Mouse (Mus musculus) telencephalon, adult 2 months (tissue): ENCODE results near the gene Sh3kbp1.

Experiments used
- DNase-seq: peaks from one replicate; pipeline ENCODE4 v3.0.0-alpha.2; 2011; ENCODE audit warnings: low read depth, low spot score

The Sh3kbp1 gene

DNA sequence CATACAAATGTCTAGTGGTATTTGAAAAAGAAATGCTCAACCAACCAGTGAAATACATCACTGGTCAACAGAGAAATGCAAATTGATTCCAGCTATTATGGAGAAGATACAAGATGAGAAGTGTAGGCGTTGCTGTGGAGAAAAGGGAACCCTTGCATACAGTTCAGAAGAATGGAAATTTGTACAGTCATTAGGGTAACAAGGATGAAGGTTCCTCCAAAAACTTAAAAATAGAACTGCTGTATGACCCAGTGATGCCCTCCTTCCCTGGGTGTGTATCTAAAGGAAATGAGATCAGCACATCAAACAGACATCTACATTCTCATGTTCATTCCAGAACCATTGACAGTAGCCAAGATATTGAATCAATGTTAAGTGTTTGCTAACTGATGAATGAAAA, 110.3 kb downstream of the Sh3kbp1 start:
- DNase-seq, result no peak

DNA sequence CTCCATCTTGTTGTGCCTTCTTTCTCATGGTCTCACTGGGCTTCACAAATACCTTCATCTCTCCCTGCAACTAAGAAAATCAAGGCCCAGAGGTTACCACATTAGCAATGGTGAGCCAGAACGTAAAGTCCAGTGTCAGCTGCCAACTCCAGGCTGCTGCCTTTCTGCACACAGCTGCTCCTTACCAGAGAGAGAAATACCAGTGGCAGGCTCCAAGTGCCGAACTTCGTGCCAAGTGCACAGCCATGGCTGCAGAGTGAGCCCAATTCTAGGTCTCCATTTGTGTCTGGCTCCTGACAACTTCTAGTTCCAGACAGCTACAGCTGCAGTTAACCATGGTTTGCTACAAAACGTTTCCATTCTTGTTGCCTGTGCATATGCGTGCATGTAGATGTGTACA, 117.0 kb downstream of the Sh3kbp1 start:
- no peak for DNase-seq

DNA sequence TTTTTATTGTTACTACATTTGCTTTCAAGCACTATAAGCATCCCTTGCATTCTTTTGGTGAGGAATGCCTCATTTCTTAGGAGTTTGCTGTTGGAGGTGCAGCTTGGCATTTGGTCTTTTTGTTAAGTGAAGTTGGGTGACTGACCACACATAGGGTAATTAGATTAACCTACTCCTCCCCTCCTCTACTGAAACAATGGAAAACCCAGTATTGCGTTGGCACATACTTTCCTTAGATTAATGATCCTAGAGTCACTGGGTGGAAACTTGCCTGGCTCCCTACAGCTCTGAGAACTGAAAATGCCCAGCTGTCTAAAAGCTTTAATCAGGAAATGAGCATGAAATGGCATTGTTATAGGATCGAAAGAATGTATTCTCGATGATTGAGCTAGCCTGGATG, 117.5 kb downstream of the Sh3kbp1 start:
- DNase-seq, result no peak

DNA sequence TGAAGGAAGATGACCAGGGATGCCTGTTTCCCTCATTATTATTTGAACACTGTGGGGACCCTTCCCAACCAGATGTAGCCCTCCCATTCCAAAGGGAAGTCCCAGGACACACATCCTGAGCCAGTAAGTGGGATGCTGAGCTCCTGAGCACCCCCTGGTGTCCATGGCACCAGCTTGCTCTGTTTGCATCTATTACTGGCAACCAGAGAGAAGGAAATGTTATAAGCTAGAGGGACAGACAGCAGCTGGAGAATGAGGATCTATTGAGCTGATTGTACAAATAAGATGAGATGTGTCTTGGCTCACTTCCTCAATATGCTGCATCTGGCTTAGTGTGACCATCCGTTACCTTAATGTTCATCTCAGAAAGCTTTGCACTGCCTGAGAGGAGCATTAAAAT, 124.8 kb downstream of the Sh3kbp1 start:
- DNase-seq, result no peak

DNA sequence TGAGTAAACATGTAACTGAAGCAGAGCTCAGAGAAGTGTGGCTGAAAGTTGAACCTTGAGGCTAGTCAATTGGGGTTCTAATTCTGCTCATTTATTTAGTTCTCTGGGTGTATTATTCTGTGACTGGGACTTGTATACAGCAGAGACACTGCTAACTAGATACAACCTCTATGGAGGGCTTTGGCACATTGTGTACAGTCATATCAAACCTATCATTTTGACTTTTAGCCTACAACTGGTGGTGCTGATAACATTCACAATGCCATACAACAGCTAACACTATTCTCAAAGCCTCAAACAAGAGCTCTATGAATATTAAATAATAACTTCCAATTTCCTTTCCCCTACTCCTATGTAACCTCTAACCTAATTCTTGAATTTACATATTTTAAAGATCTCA, 129.2 kb downstream of the Sh3kbp1 start:
- DNase-seq, result no peak

DNA sequence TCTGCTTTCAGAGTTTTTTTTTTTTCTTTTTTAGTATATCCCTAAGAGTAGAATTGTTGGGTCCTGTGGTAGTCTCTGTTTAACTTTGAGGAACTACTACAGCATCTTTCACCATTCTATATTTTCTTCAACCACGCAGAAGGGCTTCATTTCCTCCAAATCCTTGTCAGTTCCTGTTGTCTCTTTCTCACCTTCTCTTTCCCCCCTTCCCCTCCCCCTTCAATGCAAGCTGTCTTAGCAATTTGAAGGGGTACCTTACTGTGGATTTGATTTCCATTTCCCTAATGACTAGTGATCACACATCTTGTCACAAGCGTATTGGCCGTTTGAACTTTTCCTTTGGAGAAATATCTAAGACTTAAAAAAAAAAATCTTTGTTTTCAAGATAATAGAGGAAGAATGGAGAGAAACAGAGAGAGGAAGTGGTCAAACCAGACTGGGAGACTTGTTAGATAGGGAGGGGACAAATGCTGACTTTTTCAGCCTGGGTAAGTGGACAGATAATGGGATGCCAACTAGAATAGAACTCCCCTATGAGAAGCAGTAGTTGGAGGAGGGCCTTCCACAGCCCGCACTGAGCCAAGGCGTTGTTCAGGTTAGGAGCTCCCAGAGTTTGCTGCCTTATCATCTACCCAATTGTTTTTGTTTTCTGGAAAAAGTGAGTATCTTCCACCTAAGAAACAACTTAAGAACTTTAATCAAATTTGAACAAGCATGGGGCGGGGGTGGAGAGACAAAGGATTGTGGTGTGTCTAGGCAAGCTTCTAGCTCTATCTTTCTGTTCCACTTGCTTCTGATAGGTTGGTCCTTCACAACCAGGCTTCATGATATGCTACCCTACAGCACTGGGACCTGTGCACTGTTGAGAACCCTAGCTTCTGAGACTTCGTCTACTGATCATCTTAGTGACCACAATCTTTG, 130.1 kb downstream of the Sh3kbp1 start:
- DNase-seq, result no peak

DNA sequence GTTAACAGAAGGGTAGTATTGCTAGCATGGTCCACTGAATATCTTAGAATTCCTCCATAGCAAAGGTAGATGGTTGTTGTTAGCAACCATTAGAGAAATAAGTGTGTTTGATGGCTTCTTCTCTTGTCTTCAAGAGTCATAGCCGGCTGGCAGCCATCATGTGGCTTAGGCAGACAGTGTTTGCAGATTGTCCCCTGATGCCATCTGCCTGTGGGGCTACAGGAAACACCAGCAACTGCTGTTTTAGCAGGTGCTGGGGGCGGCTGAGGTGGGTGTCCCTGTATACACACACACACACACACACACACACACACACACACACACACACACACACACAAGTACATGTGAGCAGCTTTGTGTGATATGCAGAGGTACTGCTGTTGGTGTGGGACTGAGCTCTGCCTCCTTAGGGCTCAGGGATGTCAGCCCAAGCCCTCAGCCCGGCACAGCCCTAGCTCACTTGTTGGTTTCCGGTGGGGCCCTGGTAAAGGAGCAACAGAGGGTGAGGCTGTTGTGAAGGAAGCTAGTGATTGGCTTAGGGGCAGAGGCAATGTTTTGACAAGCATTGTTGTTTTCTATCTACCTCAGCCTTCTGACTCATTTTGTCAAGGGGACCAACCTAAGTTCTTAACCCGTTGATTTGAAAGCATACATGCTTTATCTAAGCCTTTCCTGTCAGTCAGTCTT, 130.9 kb downstream of the Sh3kbp1 start:
- DNase-seq, result no peak

DNA sequence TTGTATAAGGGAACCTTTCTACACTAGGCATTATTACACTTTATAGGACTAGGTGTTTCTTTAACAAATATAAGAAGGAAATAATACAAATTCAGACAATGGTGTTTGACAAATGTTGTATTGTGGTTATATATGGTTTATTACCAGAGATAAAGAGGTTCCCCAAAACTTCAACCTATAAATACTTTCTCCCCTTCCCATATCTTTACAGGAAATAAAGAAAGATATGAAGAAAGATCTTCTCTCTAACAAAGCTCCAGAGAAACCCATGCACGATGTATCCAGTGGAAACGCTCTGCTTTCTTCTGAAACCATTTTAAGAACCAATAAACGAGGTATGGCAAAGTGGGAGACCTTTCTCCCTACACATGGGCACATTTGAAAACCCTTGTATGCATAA, 136.7 kb downstream of the Sh3kbp1 start:
- no peak for DNase-seq

DNA sequence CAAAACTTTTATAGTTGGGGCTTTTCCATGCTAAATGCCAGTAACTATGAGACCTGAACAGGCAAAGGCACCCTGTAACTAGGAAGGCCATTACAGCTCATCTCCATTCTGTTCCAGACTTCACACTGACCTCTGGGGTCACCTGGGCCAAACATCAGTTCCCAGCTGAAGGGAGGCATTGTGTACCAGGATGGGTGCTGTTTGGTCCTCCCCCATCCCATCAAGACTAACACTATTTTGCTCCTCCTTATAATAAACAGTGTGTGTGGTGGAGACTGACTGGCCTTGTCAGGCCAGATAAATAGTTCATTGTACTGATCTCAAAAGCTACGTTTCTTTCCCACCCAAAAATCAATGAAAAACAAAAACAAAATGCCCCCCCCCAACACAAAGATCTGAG, 138.8 kb downstream of the Sh3kbp1 start:
- no peak for DNase-seq

DNA sequence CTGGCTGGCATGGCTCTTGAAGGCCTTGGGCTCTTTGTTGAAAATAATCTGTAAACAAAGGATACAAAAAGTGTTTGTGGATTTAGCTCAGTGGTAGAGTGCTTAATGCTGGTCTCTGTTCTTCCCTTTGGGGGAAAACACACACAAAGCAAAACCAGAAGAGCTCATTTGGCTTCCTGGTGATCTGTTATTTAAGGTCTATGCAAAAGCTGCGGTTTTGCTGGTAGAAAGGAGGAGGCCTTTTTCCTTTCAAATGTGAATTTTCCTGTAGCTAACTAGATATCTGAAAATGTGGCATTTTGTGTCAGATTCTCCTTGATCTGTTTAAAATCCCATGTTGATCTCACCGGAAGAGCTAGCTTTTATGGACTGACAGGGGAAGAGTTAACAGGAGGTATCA, 141.9 kb downstream of the Sh3kbp1 start:
- DNase-seq, result no peak

DNA sequence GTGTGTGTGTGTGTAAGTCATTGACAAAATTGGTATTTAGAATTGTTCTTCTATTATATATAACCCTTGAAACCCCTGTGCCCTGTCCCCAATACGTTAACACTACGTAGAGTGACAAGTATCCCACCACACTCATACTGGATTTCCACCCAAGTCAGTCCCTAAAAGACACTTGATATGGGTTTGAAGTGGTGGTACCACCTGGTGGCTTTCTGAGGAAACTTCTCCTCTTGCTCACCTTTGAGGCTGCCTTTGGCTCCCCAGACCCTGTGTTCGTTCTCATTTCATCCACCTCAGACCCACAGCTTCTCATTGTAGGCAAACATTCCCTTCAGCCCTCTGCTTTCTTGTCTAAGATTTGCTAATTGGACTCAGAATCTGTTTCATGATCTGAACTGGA, 142.7 kb downstream of the Sh3kbp1 start:
- DNase-seq, result no peak

DNA sequence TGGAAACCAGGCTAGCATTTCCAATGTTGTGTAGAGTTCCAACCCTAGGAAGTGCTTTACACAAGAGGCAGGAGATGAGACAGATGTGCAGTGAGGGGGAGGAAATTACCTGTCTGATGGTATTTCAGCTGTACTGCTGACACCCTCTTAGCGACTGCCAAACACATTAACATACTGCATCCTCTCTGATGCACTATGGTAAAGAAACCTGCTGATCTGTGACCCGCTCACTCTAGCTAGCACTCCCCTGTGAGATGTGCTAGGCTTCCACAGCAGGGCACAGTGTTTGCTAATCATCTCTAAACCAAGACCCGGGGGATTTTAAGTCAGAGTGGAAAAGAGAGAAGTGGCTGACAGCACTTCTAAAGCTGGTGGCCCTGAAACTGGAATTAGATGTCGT, 145.1 kb downstream of the Sh3kbp1 start:
- DNase-seq, result no peak

DNA sequence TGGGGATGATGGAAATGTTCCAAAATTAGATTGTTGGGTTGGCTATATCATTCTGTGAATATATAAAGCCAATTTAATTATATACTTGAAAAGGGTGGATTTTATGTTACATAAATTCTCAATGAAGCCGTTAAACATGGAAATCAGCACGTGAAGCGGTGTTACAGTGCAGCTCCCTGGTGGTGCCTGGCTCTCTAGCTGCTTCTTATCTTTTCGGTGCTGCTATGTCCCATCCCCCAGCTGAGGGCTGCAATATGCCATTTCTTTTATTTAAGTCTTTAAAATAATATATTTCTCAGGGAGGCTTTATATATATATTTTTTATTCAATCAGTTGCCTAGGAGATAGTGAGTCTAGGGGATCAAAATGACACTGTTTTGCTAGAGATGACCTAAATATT, 148.0 kb downstream of the Sh3kbp1 start:
- DNase-seq, result no peak

DNA sequence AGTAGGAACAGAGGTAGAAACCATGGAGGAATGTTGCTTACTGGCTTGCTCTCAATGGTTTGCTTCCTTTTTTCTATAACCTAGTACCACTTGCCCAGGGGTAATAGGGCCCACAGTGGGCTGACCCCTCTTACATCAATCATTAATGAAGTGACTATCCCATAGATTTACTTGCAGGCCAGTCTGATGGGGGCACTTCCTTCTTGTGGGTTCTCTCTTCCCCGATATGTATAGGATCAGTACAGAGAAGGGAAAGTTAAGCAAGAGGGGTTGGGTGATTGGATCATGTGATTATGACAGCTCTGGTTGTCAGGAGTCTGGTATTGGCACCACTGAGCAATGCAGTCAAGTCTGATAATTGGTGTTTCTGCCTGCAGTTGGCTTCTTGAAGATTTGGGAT, 151.7 kb downstream of the Sh3kbp1 start:
- no peak for DNase-seq

DNA sequence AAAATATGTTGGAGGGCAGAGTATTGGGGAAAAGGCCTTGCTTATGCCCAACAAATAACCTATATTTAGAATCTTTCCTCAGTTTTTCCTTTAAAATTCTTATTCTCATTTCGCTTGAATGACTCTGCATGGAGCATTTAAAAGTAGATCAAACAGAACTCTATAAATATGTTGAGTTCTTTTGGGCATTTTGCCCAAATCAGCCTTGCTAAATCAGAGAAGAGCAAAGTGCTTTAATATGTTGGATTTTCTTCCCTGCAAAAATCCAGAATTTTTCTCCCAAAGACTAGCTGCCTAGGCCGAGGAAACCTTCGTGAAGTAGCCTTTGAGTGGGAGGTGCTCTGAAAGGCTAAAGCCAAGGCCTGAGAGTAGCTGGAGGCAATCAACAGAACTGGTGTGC, 163.4 kb downstream of the Sh3kbp1 start:
- peak; percentile 52 for DNase-seq

DNA sequence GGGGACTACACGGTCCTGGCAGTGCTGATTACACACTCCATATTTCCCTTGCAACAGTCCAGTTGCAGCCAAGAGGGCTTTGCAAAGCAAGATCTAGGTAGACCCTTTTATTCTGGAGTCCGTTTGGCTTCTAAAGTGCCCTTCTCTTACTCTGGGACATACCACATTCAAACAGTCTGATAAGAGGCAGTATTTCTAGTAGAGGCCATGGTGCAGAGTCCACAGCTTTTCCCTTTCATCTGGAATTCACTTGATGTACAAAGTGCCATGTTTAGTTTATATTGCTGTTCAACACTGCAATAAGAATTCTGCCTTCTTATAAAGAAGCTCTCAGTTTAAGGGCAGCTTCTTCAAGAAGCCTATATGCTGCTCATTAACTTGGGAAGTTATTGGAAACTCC, 168.5 kb downstream of the Sh3kbp1 start:
- DNase-seq, result no peak

DNA sequence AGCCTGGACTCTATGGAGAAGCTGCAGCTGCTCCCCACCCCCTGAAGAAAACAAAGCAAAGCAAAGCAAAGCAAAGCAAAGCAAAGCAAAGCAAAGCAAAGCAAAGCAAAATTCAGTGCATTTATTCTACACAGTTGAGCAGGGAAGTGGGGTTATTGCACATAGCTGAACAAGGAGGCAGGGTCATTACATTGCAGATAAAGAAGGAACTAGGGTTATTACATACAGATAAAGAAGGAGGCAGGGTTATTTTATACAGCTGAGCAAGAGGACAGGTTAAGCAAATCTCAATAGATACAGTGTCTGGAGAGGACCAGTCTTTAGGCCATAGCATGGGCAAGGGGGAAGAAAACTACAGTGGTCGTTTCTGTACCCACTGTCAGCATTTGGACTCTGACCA, 177.3 kb downstream of the Sh3kbp1 start:
- no peak for DNase-seq

DNA sequence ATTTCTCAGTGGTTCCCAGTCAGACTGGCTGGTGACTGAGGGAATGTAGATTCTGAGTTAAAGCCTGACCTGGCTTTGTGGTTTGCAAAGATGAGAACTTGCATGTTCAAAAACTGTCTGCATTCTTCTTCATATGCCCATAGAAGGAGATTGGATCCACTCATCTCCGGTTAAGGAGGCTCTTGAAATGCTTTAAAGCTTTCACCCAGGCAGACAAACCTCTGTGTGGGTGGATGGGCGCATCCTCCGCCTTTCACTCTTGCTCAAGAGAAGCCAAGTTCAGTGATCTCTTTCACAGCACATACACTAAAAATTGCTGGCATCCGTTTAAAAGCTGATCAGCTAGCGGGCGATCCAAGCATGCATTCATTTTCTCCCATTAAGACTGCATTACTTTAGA, 182.4 kb downstream of the Sh3kbp1 start:
- no peak for DNase-seq

DNA sequence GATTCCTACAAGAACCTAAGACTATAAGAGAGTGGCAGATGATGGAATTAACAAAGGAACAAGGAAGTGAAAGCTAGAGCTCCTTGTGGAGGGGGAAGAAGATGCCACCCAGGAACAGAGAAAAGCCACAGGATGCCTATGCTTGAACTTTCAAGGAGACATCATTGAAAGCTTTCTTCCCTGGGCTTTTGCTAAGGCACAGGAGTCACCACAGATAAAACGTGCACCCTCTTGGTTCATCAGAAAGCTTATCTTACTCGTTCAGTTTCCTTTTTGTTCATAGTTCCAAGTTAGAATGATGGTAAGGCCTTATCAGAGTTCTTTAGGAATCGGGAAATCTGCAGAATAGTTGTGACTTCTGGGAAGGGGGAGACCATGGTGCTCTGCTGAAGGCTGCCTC, 183.4 kb downstream of the Sh3kbp1 start:
- DNase-seq, result no peak

DNA sequence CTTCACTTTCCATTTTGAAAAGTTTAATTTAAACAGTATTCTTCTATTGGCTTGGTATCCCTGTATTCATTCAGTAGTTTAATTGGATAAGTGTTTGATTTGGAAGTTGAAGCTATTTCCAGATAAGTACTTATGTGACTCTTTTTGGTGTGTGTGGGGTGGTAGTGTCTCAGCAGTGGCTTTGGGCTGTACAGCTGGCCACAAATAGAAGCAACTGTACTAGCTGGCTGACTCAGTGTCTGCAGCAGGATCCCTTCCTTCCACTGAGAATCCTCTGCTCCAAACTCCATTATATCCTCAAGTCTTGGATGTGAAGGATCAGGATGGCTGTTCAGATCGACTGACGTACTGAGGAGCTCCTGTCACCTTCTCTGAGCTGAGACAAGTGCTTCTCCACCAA, 190.4 kb downstream of the Sh3kbp1 start:
- no peak for DNase-seq

DNA sequence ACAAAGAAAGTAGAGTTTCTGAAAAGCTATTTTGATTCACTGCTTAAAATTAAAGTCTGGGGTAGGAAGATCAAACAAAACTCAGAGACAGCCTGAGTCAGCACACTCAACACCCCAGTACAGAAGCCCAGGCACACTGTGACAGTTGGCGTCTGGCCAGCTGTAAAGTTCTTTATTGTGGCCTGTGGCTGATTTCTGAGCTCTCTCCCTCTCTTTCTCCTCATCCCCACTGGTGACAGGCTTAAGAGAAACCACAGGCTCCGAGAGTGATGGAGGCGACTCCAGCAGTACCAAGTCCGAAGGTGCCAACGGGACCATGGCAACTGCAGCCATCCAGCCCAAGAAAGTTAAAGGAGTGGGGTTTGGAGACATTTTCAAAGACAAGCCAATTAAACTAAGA, 201.1 kb downstream of the Sh3kbp1 start:
- no peak for DNase-seq

DNA sequence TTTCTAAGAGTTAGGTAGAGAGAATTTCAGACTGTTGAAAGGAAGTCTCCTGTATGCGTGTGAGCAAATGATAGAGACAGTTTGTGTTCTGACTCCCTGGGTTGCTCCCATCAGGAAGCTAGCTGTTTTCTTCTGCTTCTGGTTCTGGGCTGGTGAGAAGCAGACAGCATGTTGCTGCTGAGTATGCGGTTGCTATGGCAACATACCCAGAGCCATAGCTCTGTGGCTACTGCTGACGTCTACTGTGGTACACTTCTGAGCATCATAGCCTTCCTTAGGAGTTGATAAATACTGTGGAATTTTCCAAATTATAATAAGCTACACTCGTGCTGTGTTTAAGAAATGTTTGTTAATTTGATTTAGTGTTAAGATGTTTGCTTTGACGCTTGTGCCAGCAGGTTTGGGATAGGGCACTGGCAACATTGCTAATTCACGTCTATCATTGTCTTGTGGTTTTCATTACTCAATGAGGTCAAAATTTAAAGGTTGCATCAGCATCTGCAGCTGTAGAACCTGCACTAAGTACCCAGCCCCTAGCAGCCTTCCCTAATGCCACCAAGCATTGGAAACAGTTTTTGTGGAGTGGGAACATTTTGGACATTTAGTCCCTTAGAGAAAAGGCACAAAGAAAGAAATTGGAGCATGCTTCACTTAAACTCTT, 202.2 kb downstream of the Sh3kbp1 start:
- peak; percentile 65 for DNase-seq

DNA sequence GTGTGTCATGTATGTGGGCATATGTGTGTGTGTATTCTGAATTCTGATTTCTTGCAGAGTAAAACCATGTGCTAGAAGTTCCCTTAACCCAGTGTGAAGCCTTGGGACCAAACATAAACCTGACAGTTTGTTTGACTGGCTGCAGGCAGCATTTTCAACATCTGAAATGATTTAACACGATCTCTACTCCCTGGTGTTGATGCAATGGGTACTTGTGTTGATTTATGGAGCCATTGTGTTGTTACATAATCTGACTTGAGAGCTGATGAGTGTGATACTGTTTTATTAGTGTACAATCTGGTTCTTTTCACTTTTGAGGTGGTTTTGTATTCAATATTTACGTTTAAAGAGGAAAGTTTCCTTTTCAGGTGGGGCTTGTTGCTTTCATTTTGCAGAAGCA, 204.1 kb downstream of the Sh3kbp1 start:
- DNase-seq, result no peak
